Mouse (Mus musculus) testis, postnatal 10 days (tissue): ENCODE data around the gene Kcnmb3.
"Not testable (repeated sequence)": the region's sequence is repeated elsewhere in the genome, so short reads cannot be mapped to it uniquely, and the experiment has no call there.

Source experiments
- DNase-seq: peaks from one replicate; pipeline ENCODE4 v3.0.0; 2021; ENCODE audit warnings: low spot score

Kcnmb3 gene

GRCm38 (mm10) chr3:32430394-32430793, 61.6 kb downstream of the Kcnmb3 start:
- no peak for DNase-seq

GRCm38 (mm10) chr3:32429351-32429750, 62.7 kb downstream of the Kcnmb3 start:
- DNase-seq, result not testable (repeated sequence)

DNA sequence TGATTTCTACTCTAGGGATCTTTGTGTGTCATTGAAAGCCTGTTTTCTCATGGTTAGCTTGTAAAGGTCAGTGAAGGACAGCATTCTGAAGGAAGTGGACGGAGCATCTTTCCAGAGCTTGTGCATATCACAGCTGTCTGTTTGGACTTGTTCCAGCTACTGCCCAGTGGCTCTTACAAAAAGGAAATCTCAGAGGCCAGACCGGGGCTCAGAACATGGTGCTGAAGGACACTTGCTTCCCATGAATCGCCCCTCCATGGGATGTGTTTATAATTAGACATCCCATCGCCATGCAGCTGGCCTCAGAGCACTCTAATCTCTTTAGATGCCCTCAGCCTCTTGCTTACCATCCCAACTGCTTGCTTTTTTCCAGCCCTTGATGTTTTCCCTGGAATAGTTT, 63.1 kb downstream of the Kcnmb3 start:
- no peak for DNase-seq

GRCm38 (mm10) chr3:32428361-32428760, 63.7 kb downstream of the Kcnmb3 start:
- DNase-seq, result no peak

- DNase-seq, result no peak
Observed at GRCm38 (mm10) chr3:32427695-32428094, 64.3 kb downstream of the Kcnmb3 start.
